In genomic region chr5:113772450-113772895, GRCm38 (mm10) we compare ENCODE assay signal across 7 mouse cellular contexts. TPM values are rescaled to one million over a fixed set of nuclear protein-coding genes. Genes with fewer than 3 reads are reported as not detected.
DNase-seq lines count a peak whose midpoint lies in the region; ATAC-seq lines count a peak whose summit lies in the region.

Gene Sart3, minus strand, starts transcription at chr5:113772510.
Gene Iscu, plus strand, starts transcription at chr5:113772748.

- peak within 1 kb of the TSS; percentile 78 for H3K4me2 ChIP-seq in embryonic facial prominence, embryonic 11.5 days (ENCODE audit: low read depth, low read length)
- H3K4me2 ChIP-seq in midbrain, embryonic 13.5 days (replicated peaks) = peak within 1 kb of the TSS; percentile 96

- peak within 1 kb of the TSS; percentile 94 for H3K9ac ChIP-seq in embryonic facial prominence, embryonic 11.5 days (replicated peaks; ENCODE audit: low read length)
- H3K9ac ChIP-seq in midbrain, embryonic 13.5 days (replicated peaks) = peak within 1 kb of the TSS; percentile 88

- DNase-seq in adrenal gland, postnatal 14 days = peak; percentile 97
- DNase-seq in embryonic facial prominence, embryonic 11.5 days (ENCODE audit: low spot score) = peak; percentile 97
- DNase-seq in kidney, adult 11 months = peak; percentile 91
- DNase-seq in limb, embryonic 10.5 days (ENCODE audit: low spot score) = peak; percentile 96
- DNase-seq in spleen, adult 12 weeks (ENCODE audit: low spot score) = peak; percentile 93

- ATAC-seq in embryonic facial prominence, embryonic 11.5 days (replicated peaks; ENCODE audit: insufficient number of reproducible peaks, low FRiP score, low TSS enrichment, low read depth) = peak; percentile 68
- peak; percentile 59 for ATAC-seq in granulocyte monocyte progenitor cell, adult 5-6 weeks (replicated peaks; ENCODE audit: poor library complexity, severe bottlenecking)
- ATAC-seq in midbrain, embryonic 13.5 days = peak; percentile 85

- H3K9me3 ChIP-seq in embryonic facial prominence, embryonic 11.5 days (replicated peaks; ENCODE audit: control insufficient read depth, low read length) = no peaks in the 10 kb centered on the region
- H3K9me3 ChIP-seq in limb, embryonic 10.5 days (replicated peaks) = no peaks in the 10 kb centered on the region
- no peaks in the 10 kb centered on the region for H3K9me3 ChIP-seq in midbrain, embryonic 13.5 days

- WGBS in embryonic facial prominence, embryonic 11.5 days = under 1% methylated on average over 47 of the region's 49 CpGs
- under 1% methylated on average over 49 of the region's 49 CpGs for WGBS in limb, embryonic 10.5 days
- under 1% methylated on average over 47 of the region's 49 CpGs for WGBS in midbrain, embryonic 13.5 days

- no peaks in the 10 kb centered on the region; the same call in none of the 2 replicates for H3K36me3 ChIP-seq in embryonic facial prominence, embryonic 11.5 days (replicated peaks; ENCODE audit: control insufficient read depth, insufficient read depth, low read depth, low read length)
- peaks cover 57% of the 10 kb centered on the region for H3K36me3 ChIP-seq in limb, embryonic 10.5 days
- peaks cover 47% of the 10 kb centered on the region for H3K36me3 ChIP-seq in midbrain, embryonic 13.5 days

- 0 out of 2 replicates have a peak, but pooled peaks cover 2% of the 10 kb centered on the region for H3K4me1 ChIP-seq in embryonic facial prominence, embryonic 11.5 days (ENCODE audit: control insufficient read depth, insufficient read depth, low read length)
- peaks cover 28% of the 10 kb centered on the region for H3K4me1 ChIP-seq in limb, embryonic 10.5 days
- H3K4me1 ChIP-seq in midbrain, embryonic 13.5 days (replicated peaks) = peaks cover 35% of the 10 kb centered on the region

- peak within 1 kb of the TSS; percentile 91 for H3K27ac ChIP-seq in embryonic facial prominence, embryonic 11.5 days (replicated peaks; ENCODE audit: low read depth, low read length)
- peak within 1 kb of the TSS; percentile 98 for H3K27ac ChIP-seq in limb, embryonic 10.5 days
- peak within 1 kb of the TSS; percentile 95 for H3K27ac ChIP-seq in midbrain, embryonic 13.5 days

- no peaks in the 10 kb centered on the region for H3K27me3 ChIP-seq in embryonic facial prominence, embryonic 11.5 days (ENCODE audit: control insufficient read depth, insufficient read depth, low read length)
- no peaks in the 10 kb centered on the region for H3K27me3 ChIP-seq in limb, embryonic 10.5 days (ENCODE audit: low read depth, poor library complexity, severe bottlenecking)
- H3K27me3 ChIP-seq in midbrain, embryonic 13.5 days = no peaks in the 10 kb centered on the region

- H3K4me3 ChIP-seq in embryonic facial prominence, embryonic 11.5 days (ENCODE audit: low read depth, low read length) = peak within 1 kb of the TSS; percentile 83
- peak within 1 kb of the TSS; percentile 95 for H3K4me3 ChIP-seq in limb, embryonic 10.5 days
- H3K4me3 ChIP-seq in midbrain, embryonic 13.5 days (replicated peaks) = peak within 1 kb of the TSS; percentile 86

RNA-seq across cellular contexts. Expression of gene Sart3, which starts in this region (rescaled TPM):
- total RNA-seq in adrenal gland, postnatal 14 days (2021) = 33.8 and 38.4 TPM in 2 replicates
- 52.4 and 55.4 TPM in 2 replicates for polyA plus RNA-seq in embryonic facial prominence, embryonic 11.5 days (2014; fragmentation: Nextera tagmentation; extraction: Ambion mirVana)
- 29.2 and 29.7 TPM in 2 replicates for total RNA-seq in granulocyte monocyte progenitor cell, adult 5-6 weeks (2014; fragmentation: Nextera tagmentation)
- 31.1 and 38.5 TPM in 2 replicates for total RNA-seq in granulocyte monocyte progenitor cell, adult 5-6 weeks (2017)
- polyA plus RNA-seq in limb, embryonic 10.5 days (2016; fragmentation: Nextera tagmentation; extraction: Ambion mirVana) = 90.9 and 100 TPM in 2 replicates
- 51.1 and 58.5 TPM in 2 replicates for polyA plus RNA-seq in midbrain, embryonic 13.5 days (2015; fragmentation: Nextera tagmentation; extraction: Ambion mirVana)

RNA-seq across cellular contexts. Expression of gene Iscu, which starts in this region (rescaled TPM):
- 429 and 451 TPM in 2 replicates for total RNA-seq in adrenal gland, postnatal 14 days (2021)
- 103 and 113 TPM in 2 replicates for polyA plus RNA-seq in embryonic facial prominence, embryonic 11.5 days (2014; fragmentation: Nextera tagmentation; extraction: Ambion mirVana)
- total RNA-seq in granulocyte monocyte progenitor cell, adult 5-6 weeks (2014; fragmentation: Nextera tagmentation) = 81.9 and 100 TPM in 2 replicates
- 101 and 111 TPM in 2 replicates for total RNA-seq in granulocyte monocyte progenitor cell, adult 5-6 weeks (2017)
- polyA plus RNA-seq in limb, embryonic 10.5 days (2016; fragmentation: Nextera tagmentation; extraction: Ambion mirVana) = 106 and 112 TPM in 2 replicates
- polyA plus RNA-seq in midbrain, embryonic 13.5 days (2015; fragmentation: Nextera tagmentation; extraction: Ambion mirVana) = 93.0 and 101 TPM in 2 replicates

Comparison
In these comparisons a context has a peak if more than half of its experiments do, and no peak if none do; other contexts are left out.
1. Peak in every context shown above with its lines: DNase-seq, ATAC-seq, H3K4me3 ChIP-seq and H3K27ac ChIP-seq.